Mouse (Mus musculus) cortical plate, adult 2 months (tissue): ENCODE data around the gene Pdcd4. TPM values are rescaled to one million over a fixed set of nuclear protein-coding genes. Genes with fewer than 3 reads are reported as not detected.

ENCODE experiments used
- H3K27ac ChIP-seq: fragments of 200-500 bp; 2 replicates; pipeline ENCODE4 v1.5.1; 2012; ENCODE audit warnings: low read length, control low read depth, inconsistent platforms; ENCODE audit not compliant: insufficient read depth
- H3K4me1 ChIP-seq: fragments of 200-500 bp; 2 replicates; pipeline ENCODE4 v1.6.1; 2011; ENCODE audit warnings: low read length; ENCODE audit not compliant: control insufficient read depth, insufficient read depth
- H3K4me3 ChIP-seq: fragments of 200-500 bp; 2 replicates; pipeline ENCODE4 v1.5.1; 2011; ENCODE audit warnings: mild to moderate bottlenecking, low read length, control low read depth; ENCODE audit not compliant: insufficient read depth
- CTCF ChIP-seq: fragments of 200-500 bp; IDR thresholded peaks from 2 replicates; pipeline ENCODE4 v1.5.1; 2011; ENCODE audit warnings: mild to moderate bottlenecking, control low read depth, low read length; ENCODE audit not compliant: insufficient read depth; ENCODE audit errors: extremely low read depth
- POLR2A ChIP-seq: fragments of 200-500 bp; IDR thresholded peaks from 2 replicates; pipeline ENCODE4 v1.6.1; 2011; ENCODE audit warnings: mild to moderate bottlenecking, low read length, control low read depth; ENCODE audit not compliant: insufficient read depth; ENCODE audit errors: extremely low read depth
- polyA plus RNA-seq: library from polyadenylated mRNA; depleted of rRNA; stranded (reverse); fragments of >200 nt; gene quantifications from 2 replicates; pipeline ENCODE4 v1.2.3, GENCODE M21; 2012

Pdcd4 gene
- polyA plus RNA-seq, 1 experiment, result 54.9 TPM

DNA sequence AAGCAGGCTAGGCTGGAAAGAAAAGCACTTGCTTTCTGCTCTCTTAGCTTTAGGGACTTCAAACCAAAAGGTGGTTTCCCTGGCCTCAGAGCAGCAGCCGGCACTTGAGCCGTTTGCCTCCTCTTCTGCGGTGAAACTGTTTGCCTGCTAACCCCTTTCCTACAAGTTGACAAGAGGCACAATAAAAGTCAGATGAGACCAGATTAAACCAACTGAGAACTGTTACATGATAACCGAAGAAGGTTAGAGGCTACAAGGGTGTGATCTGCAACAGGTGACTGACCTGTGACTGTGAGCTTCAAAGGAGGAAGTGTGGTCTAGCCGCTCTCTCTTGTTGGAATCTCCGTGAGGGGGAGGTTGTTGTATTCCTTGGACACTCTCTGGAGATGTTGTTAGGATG is 20.5 kb upstream of the Pdcd4 start:
- H3K4me3 ChIP-seq, result no peak overlapping the region
- H3K27ac ChIP-seq, result no peak overlapping the region
- H3K4me1 ChIP-seq, result peaks cover 2% of the 10 kb centered on the region
- TF ChIP-seq CTCF, result no peak
- TF ChIP-seq POLR2A, result no peak

DNA sequence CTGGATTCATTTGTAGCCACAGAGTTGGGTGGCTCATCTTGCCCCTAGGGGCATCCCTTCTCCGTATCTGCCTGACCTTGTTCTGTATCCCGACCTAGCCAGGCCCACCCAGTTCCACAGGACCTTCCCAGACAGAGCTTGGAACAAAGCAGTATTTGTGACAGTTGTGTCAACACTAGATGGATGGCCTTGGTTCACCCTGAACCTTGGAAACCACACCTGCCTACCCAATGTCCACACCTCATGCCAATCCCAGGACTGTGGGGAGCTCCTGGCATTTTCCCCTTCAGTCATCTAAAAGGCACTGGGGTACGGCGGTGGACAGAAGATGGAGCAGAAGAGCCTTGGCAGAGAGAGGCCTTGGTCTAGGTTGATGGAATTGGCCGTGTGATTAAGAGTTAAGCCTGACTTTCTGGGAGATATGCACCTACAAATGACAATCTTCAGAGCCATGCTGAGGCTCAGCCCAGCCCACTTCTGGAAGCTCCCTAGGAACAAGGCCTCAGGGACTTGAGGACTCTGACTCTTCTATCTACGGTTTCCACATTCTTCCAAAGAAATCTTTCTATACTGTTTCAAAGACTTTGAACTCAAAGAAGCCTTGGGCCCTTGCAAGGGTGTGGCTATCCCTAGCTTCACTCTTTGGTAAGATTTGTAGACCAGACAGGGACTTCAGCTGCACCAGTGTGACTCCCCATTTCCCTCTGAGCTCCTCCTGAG is 18.9 kb upstream of the Pdcd4 start:
- no peak for TF ChIP-seq POLR2A
- TF ChIP-seq CTCF, result no peak
- no peak overlapping the region for H3K4me3 ChIP-seq
- no peak overlapping the region for H3K27ac ChIP-seq
- H3K4me1 ChIP-seq, result peaks cover 2% of the 10 kb centered on the region

DNA sequence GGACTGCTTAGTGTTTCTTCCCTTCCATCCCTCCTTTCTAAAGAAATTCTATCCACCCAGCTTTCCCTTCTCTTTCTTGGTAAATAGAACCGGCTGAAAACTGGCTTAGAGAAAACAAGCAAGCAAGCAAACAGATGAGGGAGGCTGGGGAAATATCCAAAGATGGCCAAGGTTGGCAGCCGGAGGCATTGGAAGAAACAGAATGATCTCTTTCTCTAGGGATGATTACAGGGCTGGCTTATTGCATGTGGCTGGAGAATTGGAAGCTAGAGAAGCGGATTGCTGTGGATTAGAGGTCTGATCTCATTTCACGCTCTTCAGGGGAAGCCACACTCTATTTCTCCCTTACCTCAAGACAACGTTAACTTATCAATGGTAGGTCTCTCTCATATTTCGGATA is 16.8 kb upstream of the Pdcd4 start:
- no peak for TF ChIP-seq POLR2A
- no peak for TF ChIP-seq CTCF
- H3K4me1 ChIP-seq, result no peaks in the 10 kb centered on the region
- H3K4me3 ChIP-seq, result no peak overlapping the region
- no peak overlapping the region for H3K27ac ChIP-seq

DNA sequence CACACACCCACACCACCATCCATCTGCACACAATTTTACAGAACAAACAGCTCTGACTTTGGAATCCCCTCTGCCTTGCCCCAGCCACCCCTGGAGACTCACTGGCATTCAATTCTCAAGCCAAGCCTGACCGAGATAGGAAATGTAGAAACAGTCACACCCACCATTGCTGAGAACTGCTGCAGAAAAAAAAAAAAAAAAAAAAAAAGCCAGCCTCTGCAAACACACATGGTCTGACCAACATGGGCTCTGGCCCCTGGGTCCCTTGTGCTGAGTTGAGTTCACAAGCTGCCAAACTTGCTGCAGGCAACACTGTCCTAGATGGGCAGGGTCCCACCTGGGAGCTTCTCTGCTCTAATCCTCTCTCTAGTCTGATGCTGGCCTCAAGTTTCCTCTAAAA is 14.3 kb upstream of the Pdcd4 start:
- TF ChIP-seq POLR2A (no peak), CTCF (no peak)
- Histone ChIP-seq H3K4me1 (no peaks in the 10 kb centered on the region), H3K4me3 (no peak overlapping the region), H3K27ac (no peak overlapping the region)

DNA sequence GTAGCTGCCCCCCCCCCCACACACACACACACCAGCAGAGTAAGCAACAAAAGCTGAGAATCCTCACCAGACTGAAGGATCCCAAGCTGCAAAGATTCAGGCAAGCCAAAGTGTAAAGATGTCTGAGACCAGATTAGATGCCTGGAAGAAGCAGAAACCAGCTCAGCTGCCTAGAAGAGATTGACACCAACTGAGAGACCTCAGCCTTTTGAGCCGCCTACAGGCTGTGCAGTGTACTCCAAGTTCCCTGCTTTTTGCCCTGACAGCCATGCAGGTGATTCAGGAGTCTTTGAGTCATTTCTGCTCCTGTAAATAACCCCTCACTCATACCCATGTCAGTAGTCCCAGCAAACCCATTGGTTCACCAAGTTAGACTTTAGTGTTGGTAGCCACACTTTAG is 11.6 kb upstream of the Pdcd4 start:
- H3K4me1 ChIP-seq, result no peaks in the 10 kb centered on the region
- no peak for TF ChIP-seq CTCF
- TF ChIP-seq POLR2A, result no peak
- H3K4me3 ChIP-seq, result no peak overlapping the region
- no peak overlapping the region for H3K27ac ChIP-seq

DNA sequence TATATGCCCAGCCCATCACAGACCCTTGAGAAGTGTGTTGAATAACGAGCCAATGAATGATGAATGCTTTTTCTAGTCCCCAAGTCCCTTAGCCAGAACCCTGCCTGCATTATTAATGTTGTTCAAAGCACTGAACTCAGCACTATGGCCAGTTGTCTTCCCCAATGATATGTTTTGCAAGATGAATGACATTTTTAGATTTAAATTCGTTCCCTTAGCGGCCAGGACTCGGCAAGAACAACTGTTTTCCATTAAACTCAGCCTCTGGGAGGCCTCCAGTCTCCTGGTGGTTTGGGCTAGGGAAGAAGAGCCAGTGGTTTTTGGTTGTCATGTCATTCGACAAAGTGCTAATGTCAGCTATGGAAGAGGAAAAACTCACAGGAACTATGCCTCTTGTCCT is 10.2 kb upstream of the Pdcd4 start:
- Histone ChIP-seq H3K4me1 (no peaks in the 10 kb centered on the region), H3K4me3 (no peak overlapping the region)
- TF ChIP-seq CTCF (no peak), POLR2A (no peak)

DNA sequence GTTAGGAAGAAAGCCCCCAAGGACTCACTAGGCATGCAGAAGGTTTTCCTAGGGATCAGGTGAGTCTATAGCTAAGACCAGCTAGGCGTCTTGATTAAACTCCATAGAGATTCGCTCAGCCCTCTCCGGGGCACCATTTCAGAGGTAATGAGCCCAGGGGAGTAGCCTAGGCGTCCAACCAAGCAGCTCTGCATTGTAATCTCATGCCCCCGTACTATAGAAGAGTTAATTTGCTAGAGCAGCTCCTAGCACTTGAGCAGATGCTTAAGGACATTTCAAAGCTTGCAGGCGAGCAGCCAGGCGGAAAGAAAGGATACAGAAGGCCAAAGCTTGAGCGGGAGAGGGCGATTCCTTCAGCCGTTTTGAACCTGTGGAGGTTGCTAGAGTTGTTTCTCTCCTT is 6.6 kb upstream of the Pdcd4 start:
- Histone ChIP-seq H3K27ac (no peak overlapping the region), H3K4me3 (no peak overlapping the region), H3K4me1 (no peaks in the 10 kb centered on the region)
- TF ChIP-seq POLR2A (no peak), CTCF (no peak)

More for the DNA sequence above, 10.2 kb upstream of the Pdcd4 start:
- no peak overlapping the region for H3K27ac ChIP-seq

DNA sequence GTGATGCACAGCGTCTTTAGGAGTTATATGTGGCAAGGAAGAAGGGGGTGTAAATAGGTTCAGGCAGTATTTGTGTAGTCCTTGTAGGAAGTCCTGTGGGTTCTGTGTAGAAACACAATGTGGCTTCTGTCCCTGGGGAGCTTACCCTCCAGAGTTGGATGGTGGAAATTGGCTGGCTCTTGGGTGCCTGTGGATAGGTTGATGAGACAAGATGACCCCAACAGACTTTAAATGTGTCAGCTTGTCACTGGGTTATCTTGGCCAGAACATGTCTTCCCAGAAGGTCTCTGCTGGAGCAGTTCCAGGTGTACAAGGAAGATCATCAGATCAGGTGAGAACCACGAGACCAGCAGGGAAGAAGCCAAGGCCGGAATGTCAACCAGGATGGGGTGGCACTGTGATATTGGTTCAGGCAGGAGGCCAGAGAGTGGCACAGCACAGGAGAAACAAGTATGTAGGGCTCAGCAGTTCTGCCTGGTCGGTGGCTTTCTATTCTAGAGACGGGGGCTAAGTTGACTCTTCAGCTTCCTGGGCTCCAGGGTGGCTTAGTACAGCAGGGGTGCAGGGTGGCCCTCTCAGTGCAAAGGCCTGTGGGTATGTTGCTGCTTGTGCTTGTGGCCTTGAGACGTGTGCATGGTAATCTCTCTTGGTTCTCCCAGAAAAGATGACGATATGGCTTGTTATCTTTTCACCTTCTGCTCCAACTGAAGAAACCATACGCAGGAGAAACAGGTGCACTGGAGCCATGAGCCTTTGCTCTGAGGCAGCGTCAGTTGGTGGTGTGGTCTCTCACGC is 5.3 kb upstream of the Pdcd4 start:
- H3K4me3 ChIP-seq, result no peak overlapping the region
- no peaks in the 10 kb centered on the region for H3K4me1 ChIP-seq
- TF ChIP-seq CTCF (no peak), POLR2A (no peak)
- H3K27ac ChIP-seq, result no peak overlapping the region

DNA sequence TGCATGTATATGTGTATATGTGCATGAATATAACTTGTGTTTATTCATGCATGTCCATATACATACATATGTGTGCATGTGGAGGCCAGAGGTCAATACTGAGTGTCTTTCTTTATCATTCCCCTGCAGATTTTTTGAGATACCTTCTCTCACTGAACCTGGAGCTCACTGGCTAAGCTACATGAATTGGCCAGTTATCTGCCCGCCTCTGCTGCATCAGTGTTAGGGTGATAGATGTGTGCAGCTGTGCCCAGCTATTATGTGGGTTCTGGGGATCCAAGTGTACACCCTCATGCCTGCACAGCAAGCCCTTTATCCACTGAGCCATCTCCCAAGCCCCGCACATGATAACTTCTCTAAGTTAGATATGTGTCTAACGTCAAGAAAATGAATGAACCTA is 4.2 kb upstream of the Pdcd4 start:
- Histone ChIP-seq H3K4me3 (no peak overlapping the region), H3K27ac (no peak overlapping the region), H3K4me1 (peaks cover 1% of the 10 kb centered on the region; the same call in 1 of the 2 replicates)
- TF ChIP-seq POLR2A (no peak), CTCF (no peak)

DNA sequence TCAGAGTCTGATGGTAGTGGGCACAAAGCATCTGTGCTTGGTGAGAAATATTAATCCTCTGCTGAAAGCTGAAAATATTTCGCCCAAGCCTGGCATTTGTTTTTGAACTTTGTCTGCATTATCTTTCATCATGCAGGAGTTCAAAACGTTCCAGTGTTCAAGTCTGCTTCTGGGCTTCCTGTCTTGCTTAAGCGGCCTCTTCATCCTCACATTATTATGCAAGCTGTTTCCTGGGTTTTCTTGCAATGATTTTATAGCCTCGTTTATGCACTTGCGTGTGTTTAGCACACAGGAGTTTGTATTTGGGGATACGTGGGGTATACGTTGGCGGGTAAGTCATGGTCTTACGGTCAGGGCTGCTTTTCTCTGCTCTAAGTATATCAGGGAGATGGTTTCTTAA is 3.7 kb upstream of the Pdcd4 start:
- H3K4me1 ChIP-seq, result peaks cover 5% of the 10 kb centered on the region
- no peak for TF ChIP-seq CTCF
- TF ChIP-seq POLR2A, result no peak
- H3K4me3 ChIP-seq, result no peak overlapping the region
- H3K27ac ChIP-seq, result no peak overlapping the region

DNA sequence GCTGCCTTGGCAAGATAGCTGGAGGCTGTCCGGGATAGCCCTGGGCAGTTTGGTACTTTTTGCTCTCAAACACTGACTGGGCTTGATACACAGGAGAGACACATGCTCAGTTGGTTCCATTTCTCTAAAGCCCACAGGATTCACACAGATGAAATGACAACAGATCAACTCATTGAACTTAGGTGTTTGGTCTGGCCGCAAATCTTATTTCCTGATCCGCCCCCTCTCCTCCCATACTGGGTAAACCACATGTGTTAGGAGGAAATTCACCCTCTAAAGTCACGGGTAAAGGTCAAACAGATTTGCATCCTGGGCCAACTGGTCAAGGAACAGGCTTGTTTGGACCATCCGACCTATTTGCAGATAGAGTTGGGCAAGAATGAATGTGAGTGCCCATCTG is 2.5 kb upstream of the Pdcd4 start:
- TF ChIP-seq POLR2A, result no peak
- TF ChIP-seq CTCF, result no peak
- Histone ChIP-seq H3K4me3 (no peak overlapping the region), H3K4me1 (peaks cover 7% of the 10 kb centered on the region), H3K27ac (no peak overlapping the region)
